Mouse (Mus musculus) MEL (cell line): ENCODE results near the gene 4931409K22Rik. TPM values are rescaled to one million over a fixed set of nuclear protein-coding genes. Genes with fewer than 3 reads are reported as not detected.

Experiments
- DNase-seq: peaks from one replicate; pipeline ENCODE4 v3.0.0; 2011; ENCODE audit warnings: low read depth, low spot score
- H3K27ac ChIP-seq: 2 replicates; pipeline ENCODE4 v1.5.1; 2012; ENCODE audit warnings: low read depth, mild to moderate bottlenecking, control low read depth, low read length, moderate library complexity; ENCODE audit not compliant: control insufficient read depth
- H3K27me3 ChIP-seq, 2 experiments: fragments of 150-350 bp in 1 of 2; sonication (generic) in 1 of 2; 2 replicates each; pipeline ENCODE4 v1.6.1; 2012; ENCODE audit warnings: low read length in 2 of 2, mild to moderate bottlenecking in 2 of 2, improper control_type of control experiment in 1 of 2, moderate library complexity in 1 of 2; ENCODE audit not compliant: insufficient read depth in 2 of 2, control insufficient read depth in 1 of 2
- H3K36me3 ChIP-seq, 2 experiments: 2 replicates each; pipeline ENCODE4 v1.6.1; 2012 to 2014; ENCODE audit warnings: low read length in 2 of 2, improper control_type of control experiment in 1 of 2, inconsistent platforms in 1 of 2, mild to moderate bottlenecking in 1 of 2; ENCODE audit not compliant: insufficient read depth in 2 of 2, control insufficient read depth in 1 of 2
- H3K4me1 ChIP-seq, 2 experiments: fragments of 150-350 bp in 1 of 2; sonication (generic) in 1 of 2; 2 replicates each; pipeline ENCODE4 v1.6.1; 2012; ENCODE audit warnings: low read length in 2 of 2, improper control_type of control experiment in 1 of 2, mild to moderate bottlenecking in 1 of 2; ENCODE audit not compliant: insufficient read depth in 2 of 2, control insufficient read depth in 1 of 2
- H3K4me3 ChIP-seq, 2 experiments: fragments of 150-350 bp in 1 of 2; sonication (generic) in 1 of 2; 2 replicates each; pipeline ENCODE4 v1.5.1; 2012; ENCODE audit warnings: low read depth in 2 of 2, low read length in 2 of 2, mild to moderate bottlenecking in 2 of 2, moderate library complexity in 2 of 2, control low read depth in 1 of 2, improper control_type of control experiment in 1 of 2; ENCODE audit not compliant: control insufficient read depth in 1 of 2, insufficient read depth in 1 of 2
- H3K79me2 ChIP-seq: 2 replicates; pipeline ENCODE4 v1.6.1; 2012; ENCODE audit warnings: mild to moderate bottlenecking, low read length, moderate library complexity; ENCODE audit not compliant: control insufficient read depth, poor library complexity, insufficient read depth
- H3K9ac ChIP-seq: 2 replicates; pipeline ENCODE4 v1.6.1; 2012; ENCODE audit warnings: low read depth, mild to moderate bottlenecking, control low read depth, low read length, moderate library complexity; ENCODE audit not compliant: control insufficient read depth, poor library complexity, severe bottlenecking
- H3K9me3 ChIP-seq: fragments of 150-350 bp; sonication (generic); replicated peaks from 2 replicates; pipeline ENCODE4 v1.6.1; 2012; ENCODE audit warnings: mild to moderate bottlenecking, low read length, improper control_type of control experiment, moderate library complexity; ENCODE audit not compliant: insufficient read depth
- BHLHE40 ChIP-seq: IDR thresholded peaks from 2 replicates; pipeline ENCODE4 v1.6.1; 2012; ENCODE audit warnings: low read depth, mild to moderate bottlenecking, inconsistent platforms, low read length, improper control_type of control experiment, borderline replicate concordance
- CHD1 ChIP-seq: IDR thresholded peaks from 2 replicates; pipeline ENCODE4 v1.6.1; 2012; ENCODE audit warnings: low read depth, mild to moderate bottlenecking, inconsistent platforms, low read length, improper control_type of control experiment
- E2F4 ChIP-seq: IDR thresholded peaks from 2 replicates; pipeline ENCODE4 v1.6.1; 2011; ENCODE audit warnings: low read depth, low read length, improper control_type of control experiment, borderline replicate concordance
- EP300 ChIP-seq, 2 experiments: IDR thresholded peaks; 2 replicates each; pipeline ENCODE4 v1.6.1; 2011; ENCODE audit warnings: improper control_type of control experiment in 2 of 2, low read length in 2 of 2, low read depth in 1 of 2, mild to moderate bottlenecking in 1 of 2
- ETS1 ChIP-seq: IDR thresholded peaks from 2 replicates; pipeline ENCODE4 v1.6.1; 2012; ENCODE audit warnings: low read depth, mild to moderate bottlenecking, inconsistent platforms, low read length, improper control_type of control experiment, moderate library complexity
- GATA1 ChIP-seq: IDR thresholded peaks from 2 replicates; pipeline ENCODE4 v1.6.1; 2011; ENCODE audit warnings: low read depth, low read length, improper control_type of control experiment
- HCFC1 ChIP-seq: IDR thresholded peaks from 2 replicates; pipeline ENCODE4 v1.6.1; 2012; ENCODE audit warnings: low read depth, mild to moderate bottlenecking, inconsistent platforms, low read length, improper control_type of control experiment, moderate library complexity
- JUND ChIP-seq: IDR thresholded peaks from 2 replicates; pipeline ENCODE4 v1.6.1; 2011; ENCODE audit warnings: low read depth, mild to moderate bottlenecking, improper control_type of control experiment, low read length
- KAT2A ChIP-seq: conservative IDR thresholded peaks from 2 replicates; pipeline ENCODE4 v1.6.1; 2012; ENCODE audit warnings: low read depth, low read length, improper control_type of control experiment, inconsistent platforms
- MAFK ChIP-seq: IDR thresholded peaks from 2 replicates; pipeline ENCODE4 v1.6.1; 2011; ENCODE audit warnings: low read depth, mild to moderate bottlenecking, low read length, improper control_type of control experiment, borderline replicate concordance
- MAZ ChIP-seq: IDR thresholded peaks from 2 replicates; pipeline ENCODE4 v1.6.1; 2012; ENCODE audit warnings: low read depth, mild to moderate bottlenecking, inconsistent platforms, low read length, improper control_type of control experiment
- MEF2A ChIP-seq: IDR thresholded peaks from 2 replicates; pipeline ENCODE4 v1.6.1; 2014; ENCODE audit warnings: low read depth, mild to moderate bottlenecking, inconsistent platforms, low read length, improper control_type of control experiment; ENCODE audit not compliant: poor library complexity, insufficient replicate concordance, severe bottlenecking; ENCODE audit errors: extremely low read depth
- MXI1 ChIP-seq: IDR thresholded peaks from 2 replicates; pipeline ENCODE4 v1.6.1; 2011; ENCODE audit warnings: mild to moderate bottlenecking, low read depth, low read length, improper control_type of control experiment
- MYB ChIP-seq: IDR thresholded peaks from 2 replicates; pipeline ENCODE4 v1.6.1; 2011; ENCODE audit warnings: mild to moderate bottlenecking, low read depth, low read length, improper control_type of control experiment
- MYC ChIP-seq: IDR thresholded peaks from 2 replicates; pipeline ENCODE4 v1.6.1; 2011; ENCODE audit warnings: low read depth, mild to moderate bottlenecking, low read length, improper control_type of control experiment, moderate library complexity
- NELFE ChIP-seq: IDR thresholded peaks from 2 replicates; pipeline ENCODE4 v1.6.1; 2011; ENCODE audit warnings: low read depth, low read length, improper control_type of control experiment
- NRF1 ChIP-seq: IDR thresholded peaks from 2 replicates; pipeline ENCODE4 v1.6.1; 2014; ENCODE audit warnings: low read depth, mild to moderate bottlenecking, inconsistent platforms, low read length, improper control_type of control experiment, moderate library complexity; ENCODE audit not compliant: poor library complexity, insufficient read depth, severe bottlenecking
- POLR2A ChIP-seq, 2 experiments: IDR thresholded peaks; 2 replicates each; pipeline ENCODE4 v1.6.1; 2011 to 2012; ENCODE audit warnings: low read length in 2 of 2, mild to moderate bottlenecking in 2 of 2, control low read depth in 1 of 2, improper control_type of control experiment in 1 of 2, low read depth in 1 of 2, moderate library complexity in 1 of 2; ENCODE audit not compliant: control insufficient read depth in 1 of 2, insufficient read depth in 1 of 2, poor library complexity in 1 of 2
- POLR2AphosphoS2 ChIP-seq: IDR thresholded peaks from 2 replicates; pipeline ENCODE4 v1.6.1; 2011; ENCODE audit warnings: low read length, improper control_type of control experiment
- POLR2AphosphoS5 ChIP-seq: IDR thresholded peaks from 2 replicates; pipeline ENCODE4 v1.6.1; 2012; ENCODE audit warnings: low read depth, borderline replicate concordance, mild to moderate bottlenecking, inconsistent platforms, low read length, moderate library complexity, mixed read lengths
- RAD21 ChIP-seq: IDR thresholded peaks from 2 replicates; pipeline ENCODE4 v1.6.1; 2011; ENCODE audit warnings: mild to moderate bottlenecking, low read depth, low read length, improper control_type of control experiment
- RCOR1 ChIP-seq: IDR thresholded peaks from 2 replicates; pipeline ENCODE4 v1.6.1; 2012; ENCODE audit warnings: low read depth, mild to moderate bottlenecking, inconsistent platforms, low read length, improper control_type of control experiment
- TAL1 ChIP-seq: IDR thresholded peaks from 2 replicates; pipeline ENCODE4 v1.6.1; 2012; ENCODE audit warnings: mild to moderate bottlenecking, inconsistent platforms, low read length, moderate library complexity, mixed read lengths
- TBP ChIP-seq: IDR thresholded peaks from 2 replicates; pipeline ENCODE4 v1.8.0; 2011; ENCODE audit warnings: low read depth, low read length, improper control_type of control experiment
- TCF12 ChIP-seq: IDR thresholded peaks from 2 replicates; pipeline ENCODE4 v1.6.1; 2014; ENCODE audit warnings: low read depth, mild to moderate bottlenecking, inconsistent platforms, low read length, improper control_type of control experiment, moderate library complexity
- UBTF ChIP-seq: IDR thresholded peaks from 2 replicates; pipeline ENCODE4 v1.6.1; 2012; ENCODE audit warnings: low read depth, mild to moderate bottlenecking, inconsistent platforms, low read length, improper control_type of control experiment, moderate library complexity, borderline replicate concordance; ENCODE audit not compliant: insufficient read depth
- ZKSCAN1 ChIP-seq: IDR thresholded peaks from 2 replicates; pipeline ENCODE4 v1.6.1; 2012; ENCODE audit warnings: low read depth, mild to moderate bottlenecking, inconsistent platforms, low read length, improper control_type of control experiment, moderate library complexity
- ZNF384 ChIP-seq: IDR thresholded peaks from 2 replicates; pipeline ENCODE4 v1.6.1; 2012; ENCODE audit warnings: low read depth, mild to moderate bottlenecking, inconsistent platforms, low read length, improper control_type of control experiment
- polyA plus RNA-seq, 2 experiments: library from polyadenylated mRNA; stranded (reverse) in 1 of 2; unstranded in 1 of 2; fragments of >175 nt in 1 of 2; fragments of >200 nt in 1 of 2; gene quantifications; 2 replicates each; pipeline versions ENCODE4 v1.2.1 to v1.2.4; 2012; ENCODE audit warnings: low replicate concordance in 2 of 2, low read depth in 1 of 2; ENCODE audit not compliant: insufficient read length in 2 of 2, insufficient read depth in 1 of 2, missing spikeins in 1 of 2
- total RNA-seq: library from RNA; depleted of rRNA; stranded (reverse); fragments of 300-350 nt; gene quantifications from 2 replicates; pipeline ENCODE4 v1.2.3, GENCODE M21; 2012

4931409K22Rik gene
- total and polyA plus RNA-seq, 3 experiments: not detected

GRCm38 (mm10) chr5:24602751-24603343 is 46.2 kb upstream of the 4931409K22Rik start:
- Histone ChIP-seq H3K9ac (peak overlapping the region; percentile 73), H3K79me2 (no peaks in the 10 kb centered on the region; the same call in 1 of the 2 replicates), H3K4me3 (peak overlapping the region; percentile 51 to 93), H3K36me3 (no peaks in the 10 kb centered on the region)
- TF ChIP-seq NELFE (peak; percentile 26; the same call in 1 of the 2 replicates), MYC (no peak)
- TF ChIP-seq, all 39 proteins: peak for 1
- DNase-seq: peak; percentile 71
- Histone ChIP-seq H3K27ac (no peak overlapping the region), H3K27me3 (peaks cover 48 to 65% of the 10 kb centered on the region in 2 experiments), H3K4me1 (peaks cover 0 to 2% of the 10 kb centered on the region in 2 experiments; a peak in 1 of 4 replicates), H3K9me3 (no peaks in the 10 kb centered on the region)

DNA sequence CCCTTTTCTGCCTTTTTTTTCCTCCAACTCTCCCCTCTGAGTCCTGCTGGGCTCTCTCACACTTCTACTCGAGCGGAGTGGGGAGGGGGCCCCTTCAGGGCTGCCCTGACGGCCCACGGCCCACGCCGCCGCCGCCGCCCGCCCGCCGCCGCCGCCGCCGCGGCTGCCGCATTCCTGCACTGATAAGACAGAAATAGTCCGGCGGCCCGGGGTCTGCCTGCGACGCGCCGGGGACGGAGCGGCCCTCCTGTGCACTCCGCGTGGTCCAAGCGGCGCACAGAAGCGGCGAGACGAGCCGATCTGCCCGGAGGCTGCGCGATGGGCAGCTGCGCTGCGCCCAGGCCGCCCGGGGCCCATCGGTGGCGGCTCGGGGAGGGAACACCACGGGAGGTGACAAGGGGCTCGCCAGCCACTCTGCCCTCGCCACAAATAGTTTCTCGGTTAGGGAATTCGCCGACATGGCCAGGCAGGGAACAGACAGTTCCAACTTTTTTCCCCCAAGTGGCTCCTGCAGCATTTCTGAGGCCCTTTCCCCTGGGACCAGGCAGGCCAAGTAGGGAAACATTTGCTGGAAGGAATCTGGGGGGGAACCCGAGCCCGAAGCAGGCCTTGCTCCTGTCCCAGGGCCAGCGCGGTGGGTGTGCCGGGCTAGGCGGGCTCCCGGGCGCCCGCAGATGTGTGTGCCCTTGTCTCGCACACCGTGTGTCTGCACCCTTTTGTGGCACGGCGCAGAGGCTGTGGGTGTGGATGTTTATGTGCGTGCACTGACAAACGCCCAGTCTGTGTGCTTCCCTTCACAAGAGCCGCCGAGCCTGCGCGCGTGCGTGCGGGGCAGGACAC is 45.5 kb upstream of the 4931409K22Rik start:
- H3K4me1 ChIP-seq: peaks cover 2% of the 10 kb centered on the region in 2 experiments; a peak in 2 of 4 replicates
- H3K9ac ChIP-seq: peak overlapping the region; percentile 73
- no peaks in the 10 kb centered on the region for H3K9me3 ChIP-seq
- H3K36me3 ChIP-seq: no peaks in the 10 kb centered on the region
- no peaks in the 10 kb centered on the region; the same call in 1 of the 2 replicates for H3K79me2 ChIP-seq
- H3K4me3 ChIP-seq: peak overlapping the region; percentile 51 to 93
- peaks cover 48 to 63% of the 10 kb centered on the region in 2 experiments for H3K27me3 ChIP-seq
- peak; percentile 67 for DNase-seq
- H3K27ac ChIP-seq: no peak overlapping the region
- TF ChIP-seq TBP: no peak
- TF ChIP-seq JUND: no peak
- TF ChIP-seq RAD21: no peak
- TF ChIP-seq CHD1: no peak
- TF ChIP-seq MAZ: no peak; the same call in 1 of the 2 replicates
- no peak for TF ChIP-seq E2F4
- TF ChIP-seq MYC: no peak
- TF ChIP-seq POLR2A (IDR thresholded peaks at IDR 0.05; ENCODE audit: control insufficient read depth in 1 of 2, insufficient read depth in 1 of 2, low read depth in 1 of 2, low read length in 2 of 2, poor library complexity in 1 of 2): peak in 1 of 2 experiments; percentile 33; a peak in 1 of 4 replicates
- TF ChIP-seq ZNF384: no peak
- TF ChIP-seq RCOR1: no peak
- TF ChIP-seq UBTF: 0 out of 2 replicates have a peak, but pooled peaks have one; percentile 81
- no peak for TF ChIP-seq ZKSCAN1
- TF ChIP-seq EP300 (IDR thresholded peaks at IDR 0.05; ENCODE audit: low read depth in 1 of 2, low read length in 2 of 2): no peak
- no peak for TF ChIP-seq POLR2AphosphoS2
- 0 out of 2 replicates have a peak, but pooled peaks have one; percentile 4 for TF ChIP-seq MXI1
- no peak for TF ChIP-seq GATA1
- TF ChIP-seq POLR2AphosphoS5: no peak
- TF ChIP-seq MEF2A: no peak
- no peak for TF ChIP-seq BHLHE40
- no peak for TF ChIP-seq ETS1
- TF ChIP-seq MAFK: no peak
- TF ChIP-seq HCFC1: no peak
- TF ChIP-seq TAL1: no peak
- peak; percentile 64; the same call in 1 of the 2 replicates for TF ChIP-seq NRF1
- TF ChIP-seq MYB: no peak
- no peak for TF ChIP-seq TCF12
- no peak for TF ChIP-seq KAT2A
